Mouse (Mus musculus): Measurements from ENCODE around the gene Gm4952. TPM values are rescaled to one million over a fixed set of nuclear protein-coding genes. Genes with fewer than 3 reads are reported as not detected.

The Gm4952 gene
- not detected in 2 replicates for total RNA-seq (2017)

- ATAC-seq (replicated peaks; ENCODE audit: low read depth, poor library complexity, severe bottlenecking), result no peak
Observed at GRCm38 (mm10) chr19:12599674-12600073, at the start of gene Gm4952. Gm4952 (plus strand) TSS chr19:12599974.

GRCm38 (mm10) chr19:12550005-12550942, 49.5 kb upstream of the Gm4952 start:
- no peak for ATAC-seq (replicated peaks; ENCODE audit: low read depth, poor library complexity, severe bottlenecking)

- ATAC-seq (replicated peaks; ENCODE audit: low read depth, poor library complexity, severe bottlenecking), result 0 out of 2 replicates have a peak, but pooled peaks have one; percentile 11
Observed at GRCm38 (mm10) chr19:12556293-12556692, 43.5 kb upstream of the Gm4952 start.

GRCm38 (mm10) chr19:12558219-12558618, 41.6 kb upstream of the Gm4952 start:
- ATAC-seq (replicated peaks; ENCODE audit: low read depth, poor library complexity, severe bottlenecking), result peak; percentile 69; the same call in 1 of the 2 replicates

- ATAC-seq (replicated peaks; ENCODE audit: low read depth, poor library complexity, severe bottlenecking), result peak; percentile 71
Observed at GRCm38 (mm10) chr19:12564197-12564596, 35.6 kb upstream of the Gm4952 start.

GRCm38 (mm10) chr19:12567011-12567410, 32.8 kb upstream of the Gm4952 start:
- ATAC-seq (replicated peaks; ENCODE audit: low read depth, poor library complexity, severe bottlenecking), result peak; percentile 89

- no peak for ATAC-seq (replicated peaks; ENCODE audit: low read depth, poor library complexity, severe bottlenecking)
Observed at GRCm38 (mm10) chr19:12570866-12571265, 28.9 kb upstream of the Gm4952 start.

GRCm38 (mm10) chr19:12571687-12572086, 28.1 kb upstream of the Gm4952 start:
- no peak for ATAC-seq (replicated peaks; ENCODE audit: low read depth, poor library complexity, severe bottlenecking)

- ATAC-seq (replicated peaks; ENCODE audit: low read depth, poor library complexity, severe bottlenecking), result no peak
Observed at GRCm38 (mm10) chr19:12572614-12573265, 27.0 kb upstream of the Gm4952 start.

- peak; percentile 90 for ATAC-seq (replicated peaks; ENCODE audit: low read depth, poor library complexity, severe bottlenecking)
Observed at GRCm38 (mm10) chr19:12573266-12574011, 26.3 kb upstream of the Gm4952 start.

- ATAC-seq (replicated peaks; ENCODE audit: low read depth, poor library complexity, severe bottlenecking), result peak; percentile 68
Observed at GRCm38 (mm10) chr19:12574012-12574407, 25.8 kb upstream of the Gm4952 start.

GRCm38 (mm10) chr19:12575107-12575506, 24.7 kb upstream of the Gm4952 start:
- ATAC-seq (replicated peaks; ENCODE audit: low read depth, poor library complexity, severe bottlenecking), result no peak

- ATAC-seq (replicated peaks; ENCODE audit: low read depth, poor library complexity, severe bottlenecking), result no peak
Observed at GRCm38 (mm10) chr19:12575514-12575913, 24.3 kb upstream of the Gm4952 start.

- peak; percentile 10; the same call in 1 of the 2 replicates for ATAC-seq (replicated peaks; ENCODE audit: low read depth, poor library complexity, severe bottlenecking)
Observed at GRCm38 (mm10) chr19:12576639-12577038, 23.1 kb upstream of the Gm4952 start.

GRCm38 (mm10) chr19:12585310-12585709, 14.5 kb upstream of the Gm4952 start:
- peak; percentile 63 for ATAC-seq (replicated peaks; ENCODE audit: low read depth, poor library complexity, severe bottlenecking)

GRCm38 (mm10) chr19:12591908-12592307, 7.9 kb upstream of the Gm4952 start:
- peak; percentile 74 for ATAC-seq (replicated peaks; ENCODE audit: low read depth, poor library complexity, severe bottlenecking)

GRCm38 (mm10) chr19:12595135-12595529, 4.6 kb upstream of the Gm4952 start:
- no peak for ATAC-seq (replicated peaks; ENCODE audit: low read depth, poor library complexity, severe bottlenecking)

- peak; percentile 80 for ATAC-seq (replicated peaks; ENCODE audit: low read depth, poor library complexity, severe bottlenecking)
Observed at GRCm38 (mm10) chr19:12595530-12596289, 4.1 kb upstream of the Gm4952 start.

GRCm38 (mm10) chr19:12596290-12597072, 3.3 kb upstream of the Gm4952 start:
- ATAC-seq (replicated peaks; ENCODE audit: low read depth, poor library complexity, severe bottlenecking), result peak; percentile 15
